Mouse (Mus musculus): ENCODE measurements around the gene 4930550C14Rik. TPM values are rescaled to one million over a fixed set of nuclear protein-coding genes. Genes with fewer than 3 reads are reported as not detected.

The 4930550C14Rik gene
- polyA plus RNA-seq, 1 experiment from 2014 or later, result 0.58 TPM

DNA sequence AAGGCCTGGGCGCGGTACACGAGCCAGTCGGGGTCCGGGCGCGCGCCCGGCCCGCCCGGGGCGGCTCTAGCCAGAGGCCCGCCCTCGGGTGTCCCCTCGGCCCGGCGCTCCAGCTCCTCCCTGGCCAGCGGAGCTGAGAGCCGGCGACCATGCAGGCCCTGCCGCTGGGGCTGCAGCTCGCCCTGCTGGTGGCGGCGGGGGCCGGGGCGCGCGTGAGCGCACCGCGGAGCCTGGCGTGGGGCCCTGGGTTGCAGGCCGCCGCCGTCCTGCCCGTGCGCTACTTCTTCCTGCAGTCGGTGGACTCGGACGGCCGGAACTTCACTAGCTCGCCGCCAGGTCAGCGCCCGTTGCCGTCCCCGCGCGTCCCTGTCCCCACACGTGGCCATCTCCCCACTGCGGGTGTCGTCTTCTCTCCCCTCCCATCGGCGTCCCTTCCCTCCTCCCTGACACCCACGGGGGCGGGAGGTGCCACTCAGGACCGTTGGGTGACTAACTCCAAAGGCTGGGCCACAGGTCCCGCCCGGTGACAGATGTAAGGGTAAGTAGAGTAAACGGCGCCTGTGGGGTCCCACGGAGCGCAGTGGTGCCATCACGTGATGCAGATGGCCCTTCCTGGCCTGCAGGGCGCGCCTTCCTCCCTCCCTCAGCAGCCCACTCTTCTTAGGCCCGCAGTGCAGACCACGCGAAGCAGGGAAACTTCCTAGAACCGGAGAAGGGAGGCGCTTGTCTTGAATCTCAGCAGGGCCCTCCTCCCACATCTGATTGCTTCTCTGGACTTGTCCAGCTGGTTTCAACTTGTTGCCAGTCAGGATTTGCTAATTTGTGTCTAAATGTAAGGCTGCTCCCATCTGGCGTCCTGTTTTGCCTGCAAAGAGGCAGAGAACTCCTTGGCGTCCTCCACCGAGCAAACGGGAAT lies 17.9 kb upstream of the 4930550C14Rik start, which contains the start of gene Kdelc2:
TSS of gene Kdelc2 (plus strand) at position 75 of the 916 bp plus-strand sequence.
- peak within 1 kb of the TSS; percentile 80 for H3K4me3 ChIP-seq (ENCODE audit: low read depth, low read length)
- WGBS, result 0% methylated on average over 63 of the region's 75 CpGs
- TF ChIP-seq CTCF (IDR thresholded peaks at IDR 0.05; ENCODE audit: low read depth), result peak; percentile 67
- TF ChIP-seq EP300 (optimal IDR thresholded peaks at IDR 0.05), result peak; percentile 90
- DNase-seq (ENCODE audit: low spot score) (peak; percentile 87), ATAC-seq (ENCODE audit: low FRiP score, low TSS enrichment) (peak; percentile 94)
- H3K9me3 ChIP-seq (ENCODE audit: control insufficient read depth, low read length), result no peaks in the 10 kb centered on the region
- H3K27me3 ChIP-seq (ENCODE audit: control insufficient read depth, insufficient read depth, low read length), result no peaks in the 10 kb centered on the region
- no peaks in the 10 kb centered on the region for H3K4me1 ChIP-seq (replicated peaks; ENCODE audit: control insufficient read depth, insufficient read depth)
- no peaks in the 10 kb centered on the region for H3K36me3 ChIP-seq (ENCODE audit: control insufficient read depth, insufficient read depth, low read length)
- peak within 1 kb of the TSS; percentile 79 for H3K4me2 ChIP-seq (replicated peaks; ENCODE audit: low read depth)
- peak within 1 kb of the TSS; percentile 99 for H3K27ac ChIP-seq (replicated peaks)
- peak within 1 kb of the TSS; percentile 94 for H3K9ac ChIP-seq (ENCODE audit: low read length)

DNA sequence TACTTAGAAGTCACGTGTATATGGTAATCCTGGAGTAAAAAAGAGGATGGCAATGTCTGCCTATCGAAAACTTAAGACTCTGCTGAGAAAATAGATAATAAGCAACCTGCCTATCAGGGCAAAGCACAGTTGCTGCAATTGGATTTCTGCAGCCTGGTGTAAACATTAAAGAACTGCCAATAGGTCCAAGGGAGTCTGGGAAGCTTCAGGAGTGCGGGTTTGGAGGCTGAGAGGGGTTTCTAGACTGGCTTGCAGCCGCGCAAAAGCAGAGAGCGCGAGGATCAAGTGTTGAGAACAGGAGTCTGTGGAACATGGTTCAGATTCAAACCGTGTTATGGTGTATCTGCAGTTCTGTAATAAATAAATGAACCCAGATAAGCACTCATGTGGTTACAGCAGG lies 17.3 kb upstream of the 4930550C14Rik start:
- ATAC-seq (ENCODE audit: low FRiP score, low TSS enrichment) (peak; percentile 32), DNase-seq (ENCODE audit: low spot score) (no peak)
- WGBS, result 0% methylated on average over 8 of the region's 8 CpGs

DNA sequence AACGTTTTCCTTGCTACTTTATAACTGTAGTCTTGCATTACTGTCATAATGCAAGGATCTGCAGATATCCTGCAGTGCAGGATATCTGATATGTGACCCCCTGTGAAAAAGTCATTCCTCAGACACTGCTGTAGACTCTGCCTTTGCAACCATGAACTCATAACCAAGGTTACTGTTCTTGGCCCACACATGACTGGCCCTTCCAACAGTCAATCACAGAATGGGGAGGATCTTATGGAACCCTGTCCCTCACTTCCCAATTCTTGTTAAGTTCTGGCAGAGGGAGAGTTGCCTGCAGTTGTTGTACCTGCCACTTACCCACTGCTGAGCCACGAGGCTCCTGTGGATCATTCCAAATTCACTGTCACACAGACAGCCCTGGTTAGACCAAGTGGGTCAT lies 14.7 kb upstream of the 4930550C14Rik start:
- DNase-seq (ENCODE audit: low spot score), result no peak

More for the DNA sequence above, 17.3 kb upstream of the 4930550C14Rik start:
- no peaks in the 10 kb centered on the region for H3K4me1 ChIP-seq (replicated peaks; ENCODE audit: control insufficient read depth, insufficient read depth)
- H3K36me3 ChIP-seq (ENCODE audit: control insufficient read depth, insufficient read depth, low read length), result no peaks in the 10 kb centered on the region
- H3K9ac ChIP-seq (ENCODE audit: low read length), result peak overlapping the region; percentile 60
- H3K4me3 ChIP-seq (ENCODE audit: low read depth, low read length), result peak overlapping the region; percentile 80
- H3K4me2 ChIP-seq (replicated peaks; ENCODE audit: low read depth), result peak overlapping the region; percentile 79
- H3K27ac ChIP-seq (replicated peaks), result peak overlapping the region; percentile 99
- no peaks in the 10 kb centered on the region for H3K27me3 ChIP-seq (ENCODE audit: control insufficient read depth, insufficient read depth, low read length)
- H3K9me3 ChIP-seq (ENCODE audit: control insufficient read depth, low read length), result no peaks in the 10 kb centered on the region
- no peak for TF ChIP-seq EP300 (optimal IDR thresholded peaks at IDR 0.05)
- no peak for TF ChIP-seq CTCF (IDR thresholded peaks at IDR 0.05; ENCODE audit: low read depth)

DNA sequence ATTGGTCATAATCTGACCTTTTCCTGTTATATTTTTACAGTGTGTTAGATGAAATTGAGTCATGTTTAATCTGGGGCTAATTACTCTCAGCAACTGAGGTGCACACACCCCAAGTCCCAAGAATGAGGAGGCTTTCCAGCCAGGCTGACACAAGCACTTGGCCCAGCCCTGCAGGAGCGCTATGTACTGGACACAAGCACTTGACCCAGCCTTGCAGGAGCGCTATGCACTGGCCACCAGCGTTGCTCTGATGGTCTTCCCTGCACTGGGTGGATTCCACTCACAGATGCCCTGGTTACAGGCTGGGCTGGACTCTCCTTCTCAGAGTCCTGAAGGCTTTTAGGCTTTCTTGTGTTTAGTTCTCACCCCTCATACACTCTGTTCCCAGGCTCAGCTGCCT lies 13.0 kb upstream of the 4930550C14Rik start:
- no peaks in the 10 kb centered on the region for H3K4me1 ChIP-seq (replicated peaks; ENCODE audit: control insufficient read depth, insufficient read depth)
- no peak overlapping the region for H3K4me3 ChIP-seq (ENCODE audit: low read depth, low read length)
- no peak for DNase-seq (ENCODE audit: low spot score)
- no peak overlapping the region for H3K27ac ChIP-seq (replicated peaks)
- H3K9ac ChIP-seq (ENCODE audit: low read length), result no peak overlapping the region
- no peaks in the 10 kb centered on the region for H3K9me3 ChIP-seq (ENCODE audit: control insufficient read depth, low read length)
- H3K4me2 ChIP-seq (replicated peaks; ENCODE audit: low read depth), result no peak overlapping the region
- TF ChIP-seq CTCF (IDR thresholded peaks at IDR 0.05; ENCODE audit: low read depth), result no peak
- TF ChIP-seq EP300 (optimal IDR thresholded peaks at IDR 0.05), result no peak
- H3K36me3 ChIP-seq (ENCODE audit: control insufficient read depth, insufficient read depth, low read length), result 0 out of 2 replicates have a peak, but pooled peaks cover 3% of the 10 kb centered on the region
- ATAC-seq (ENCODE audit: low FRiP score, low TSS enrichment), result no peak
- WGBS, result 81% methylated on average over 3 of the region's 3 CpGs
- H3K27me3 ChIP-seq (ENCODE audit: control insufficient read depth, insufficient read depth, low read length), result no peaks in the 10 kb centered on the region

More for the DNA sequence above, 14.7 kb upstream of the 4930550C14Rik start:
- Histone ChIP-seq H3K9ac (ENCODE audit: low read length) (no peak overlapping the region), H3K27ac (replicated peaks) (no peak overlapping the region), H3K36me3 (ENCODE audit: control insufficient read depth, insufficient read depth, low read length) (0 out of 2 replicates have a peak, but pooled peaks cover 3% of the 10 kb centered on the region), H3K4me2 (replicated peaks; ENCODE audit: low read depth) (no peak overlapping the region), H3K27me3 (ENCODE audit: control insufficient read depth, insufficient read depth, low read length) (no peaks in the 10 kb centered on the region), H3K9me3 (ENCODE audit: control insufficient read depth, low read length) (no peaks in the 10 kb centered on the region), H3K4me1 (replicated peaks; ENCODE audit: control insufficient read depth, insufficient read depth) (no peaks in the 10 kb centered on the region), H3K4me3 (ENCODE audit: low read depth, low read length) (no peak overlapping the region)
- ATAC-seq (ENCODE audit: low FRiP score, low TSS enrichment), result no peak
- no peak for TF ChIP-seq CTCF (IDR thresholded peaks at IDR 0.05; ENCODE audit: low read depth)
- no peak for TF ChIP-seq EP300 (optimal IDR thresholded peaks at IDR 0.05)
- 70% methylated on average over 2 of the region's 2 CpGs for WGBS

DNA sequence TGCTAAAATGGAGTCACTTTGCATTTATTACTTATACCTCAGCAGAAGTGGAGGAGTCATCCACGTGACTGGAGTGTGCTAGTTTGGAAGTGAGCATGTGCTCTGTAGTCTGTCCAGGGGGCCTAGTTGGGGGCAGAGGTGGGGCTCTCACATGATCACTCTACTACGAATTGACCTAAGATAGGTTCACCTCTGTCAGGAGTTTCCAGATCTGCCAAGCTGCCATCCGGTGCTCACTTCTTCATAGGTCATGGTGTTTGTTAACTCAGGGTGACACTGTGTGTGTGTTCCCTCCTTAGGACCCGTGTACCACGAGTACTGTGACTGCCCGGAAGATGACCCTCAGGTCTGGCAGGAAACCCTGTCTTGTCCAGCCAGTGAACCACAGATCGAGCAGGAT lies 12.0 kb upstream of the 4930550C14Rik start:
- DNase-seq (ENCODE audit: low spot score) (no peak), ATAC-seq (ENCODE audit: low FRiP score, low TSS enrichment) (no peak)
- H3K27ac ChIP-seq (replicated peaks), result no peak overlapping the region
- no peak overlapping the region for H3K4me3 ChIP-seq (ENCODE audit: low read depth, low read length)
- 65% methylated on average over 7 of the region's 7 CpGs for WGBS
- H3K9me3 ChIP-seq (ENCODE audit: control insufficient read depth, low read length), result no peaks in the 10 kb centered on the region
- TF ChIP-seq EP300 (optimal IDR thresholded peaks at IDR 0.05) (no peak), CTCF (IDR thresholded peaks at IDR 0.05; ENCODE audit: low read depth) (no peak)
- H3K4me2 ChIP-seq (replicated peaks; ENCODE audit: low read depth), result no peak overlapping the region
- H3K27me3 ChIP-seq (ENCODE audit: control insufficient read depth, insufficient read depth, low read length), result no peaks in the 10 kb centered on the region
- H3K9ac ChIP-seq (ENCODE audit: low read length), result no peak overlapping the region
- no peaks in the 10 kb centered on the region for H3K4me1 ChIP-seq (replicated peaks; ENCODE audit: control insufficient read depth, insufficient read depth)
- H3K36me3 ChIP-seq (ENCODE audit: control insufficient read depth, insufficient read depth, low read length), result peaks cover 3% of the 10 kb centered on the region; the same call in 1 of the 2 replicates

All from stomach, postnatal 0 days (tissue).